Comparison of ENCODE assay signal across 12 mouse cellular contexts in genomic region chr12:40888261-40888791, GRCm38 (mm10).
DNase-seq lines count a peak whose midpoint lies in the region; ATAC-seq and TF ChIP-seq lines count a peak whose summit lies in the region.
"Had no signal": no experiment of that assay in that cellular context is flagged by ENCODE, and none has a peak within 500 bp of the region (broad histone marks: within the 10 kb centered on the region; RNA-seq: fewer than 3 reads in every experiment).

No protein-coding gene starts in this region.

- H3K4me1 ChIP-seq in kidney, embryonic 16.5 days (ENCODE audit: insufficient read depth, low read length), result no peaks in the 10 kb centered on the region
- no peaks in the 10 kb centered on the region for H3K4me1 ChIP-seq in intestine, postnatal 0 days (replicated peaks; ENCODE audit: control insufficient read depth, insufficient read depth, low read length)
- H3K4me1 ChIP-seq: midbrain, embryonic 12.5 days had no signal

- H3K9ac ChIP-seq in kidney, embryonic 16.5 days (replicated peaks; ENCODE audit: low read length), result no peak overlapping the region
- H3K9ac ChIP-seq in intestine, postnatal 0 days (ENCODE audit: low read depth, low read length), result no peak overlapping the region
- H3K9ac ChIP-seq: midbrain, embryonic 12.5 days had no signal

- H3K4me3 ChIP-seq in kidney, embryonic 16.5 days (ENCODE audit: low read length), result no peak overlapping the region
- no peak overlapping the region for H3K4me3 ChIP-seq in intestine, postnatal 0 days (ENCODE audit: low read depth, low read length)
- H3K4me3 ChIP-seq: midbrain, embryonic 12.5 days had no signal

- H3K36me3 ChIP-seq in kidney, embryonic 16.5 days (ENCODE audit: insufficient read depth, low read length), result no peaks in the 10 kb centered on the region
- no peaks in the 10 kb centered on the region for H3K36me3 ChIP-seq in intestine, postnatal 0 days (ENCODE audit: control insufficient read depth, insufficient read depth)
- H3K36me3 ChIP-seq: G1E; midbrain, embryonic 12.5 days had no signal

- no peak overlapping the region for H3K27ac ChIP-seq in kidney, embryonic 16.5 days (ENCODE audit: low read length)
- no peak overlapping the region for H3K27ac ChIP-seq in intestine, postnatal 0 days (ENCODE audit: low read depth, low read length)
- H3K27ac ChIP-seq: midbrain, embryonic 12.5 days had no signal

- no peaks in the 10 kb centered on the region for H3K9me3 ChIP-seq in kidney, embryonic 16.5 days (ENCODE audit: low read length)
- H3K9me3 ChIP-seq in intestine, postnatal 0 days (ENCODE audit: control insufficient read depth), result no peaks in the 10 kb centered on the region
- H3K9me3 ChIP-seq: midbrain, embryonic 12.5 days had no signal

- DNase-seq in kidney, postnatal 4 days, result no peak
- peak; percentile 91 for DNase-seq in R1 (ENCODE audit: low read depth, low spot score)
- DNase-seq in adrenal gland, adult 2 months, result no peak
- DNase-seq in cerebellum, adult 8-10 months, result no peak
- no peak for DNase-seq in embryo, embryonic 9.5 days (ENCODE audit: extremely low spot score)
- DNase-seq: adrenal gland, postnatal 25 days; thymus, postnatal 14 days had no signal

- H3K4me2 ChIP-seq in kidney, embryonic 16.5 days (replicated peaks; ENCODE audit: low read depth, low read length), result no peak overlapping the region
- H3K4me2 ChIP-seq in intestine, postnatal 0 days (replicated peaks; ENCODE audit: low read depth), result peak overlapping the region; percentile 17; the same call in 1 of the 2 replicates
- H3K4me2 ChIP-seq: midbrain, embryonic 12.5 days had no signal

- no peak for TF ChIP-seq CTCF in intestine, postnatal 0 days (IDR thresholded peaks at IDR 0.05; ENCODE audit: low read depth)

- WGBS in kidney, embryonic 16.5 days, result 53% methylated on average over 1 of the region's 2 CpGs
- 14% methylated on average over 2 of the region's 2 CpGs for WGBS in intestine, postnatal 0 days

- peak; percentile 69 for ATAC-seq in kidney, embryonic 16.5 days (ENCODE audit: low FRiP score, low TSS enrichment)
- peak; percentile 80 for ATAC-seq in intestine, postnatal 0 days
- 0 out of 2 replicates have a peak, but pooled peaks have one; percentile 7 for ATAC-seq in megakaryocyte-erythroid progenitor cell, adult 5-6 weeks (replicated peaks; ENCODE audit: low FRiP score, low TSS enrichment, poor library complexity, severe bottlenecking)

- H3K27me3 ChIP-seq in kidney, embryonic 16.5 days (ENCODE audit: insufficient read depth, low read length), result no peaks in the 10 kb centered on the region
- no peaks in the 10 kb centered on the region for H3K27me3 ChIP-seq in intestine, postnatal 0 days (replicated peaks; ENCODE audit: control insufficient read depth, insufficient read depth, low read length)
- H3K27me3 ChIP-seq: midbrain, embryonic 12.5 days had no signal

Comparison
In these comparisons a context has a peak if more than half of its experiments do, and no peak if none do; other contexts are left out.
1. ATAC-seq: peak in every context shown above with its lines; median percentile 80 in intestine, postnatal 0 days; 69 in kidney, embryonic 16.5 days; 7 in megakaryocyte-erythroid progenitor cell, adult 5-6 weeks.